Mouse (Mus musculus): ENCODE measurements around the gene Gabarapl1. TPM values are rescaled to one million over a fixed set of nuclear protein-coding genes. Genes with fewer than 3 reads are reported as not detected.

Gene Gabarapl1
- polyA plus RNA-seq, 1 experiment = 107 TPM

DNA sequence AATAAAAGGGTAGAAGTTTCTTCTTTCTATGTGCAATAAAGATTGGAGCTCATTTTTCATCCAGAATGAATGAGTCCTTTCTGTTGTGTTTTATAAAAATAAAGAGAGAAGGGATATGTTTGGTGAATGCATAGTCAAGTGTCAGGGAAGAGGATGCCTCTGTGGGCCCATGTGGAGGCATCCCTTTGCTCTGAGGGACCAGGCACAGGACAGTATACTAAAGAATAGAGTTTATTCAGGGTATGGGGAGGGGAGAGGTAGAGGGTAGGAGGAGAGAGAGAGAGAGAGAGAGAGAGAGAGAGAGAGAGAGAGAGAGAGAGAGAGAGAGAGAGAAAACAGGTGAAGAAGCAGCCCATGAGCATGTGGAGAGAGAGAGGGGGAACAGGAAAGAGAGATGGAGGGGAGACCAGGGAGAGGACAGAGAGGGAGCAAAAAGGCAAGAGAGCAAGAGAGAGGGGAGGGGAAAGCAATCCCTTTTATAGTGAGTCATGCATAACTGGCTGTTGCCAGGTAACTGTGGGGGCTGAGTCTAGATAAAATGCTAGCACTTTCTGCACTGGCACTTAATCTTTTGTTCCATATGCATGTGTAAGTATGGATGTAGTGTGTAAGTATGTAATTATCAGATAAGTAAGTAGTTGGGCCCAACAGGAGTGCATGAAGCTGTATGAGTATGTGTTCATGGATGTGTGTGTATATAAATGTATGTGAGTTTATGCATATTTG lies 24.5 kb downstream of the Gabarapl1 start:
- no peak for DNase-seq
- H3K4me1 ChIP-seq (ENCODE audit: control insufficient read depth, insufficient read depth, low read length) = no peaks in the 10 kb centered on the region
- no peak overlapping the region for H3K4me3 ChIP-seq (replicated peaks; ENCODE audit: extremely low read depth, low read depth, low read length)
- TF ChIP-seq POLR2A (IDR thresholded peaks at IDR 0.05; ENCODE audit: borderline replicate concordance, extremely low read depth, low read depth, low read length) (no peak), CTCF (IDR thresholded peaks at IDR 0.05; ENCODE audit: insufficient read depth, low read length) (no peak)

DNA sequence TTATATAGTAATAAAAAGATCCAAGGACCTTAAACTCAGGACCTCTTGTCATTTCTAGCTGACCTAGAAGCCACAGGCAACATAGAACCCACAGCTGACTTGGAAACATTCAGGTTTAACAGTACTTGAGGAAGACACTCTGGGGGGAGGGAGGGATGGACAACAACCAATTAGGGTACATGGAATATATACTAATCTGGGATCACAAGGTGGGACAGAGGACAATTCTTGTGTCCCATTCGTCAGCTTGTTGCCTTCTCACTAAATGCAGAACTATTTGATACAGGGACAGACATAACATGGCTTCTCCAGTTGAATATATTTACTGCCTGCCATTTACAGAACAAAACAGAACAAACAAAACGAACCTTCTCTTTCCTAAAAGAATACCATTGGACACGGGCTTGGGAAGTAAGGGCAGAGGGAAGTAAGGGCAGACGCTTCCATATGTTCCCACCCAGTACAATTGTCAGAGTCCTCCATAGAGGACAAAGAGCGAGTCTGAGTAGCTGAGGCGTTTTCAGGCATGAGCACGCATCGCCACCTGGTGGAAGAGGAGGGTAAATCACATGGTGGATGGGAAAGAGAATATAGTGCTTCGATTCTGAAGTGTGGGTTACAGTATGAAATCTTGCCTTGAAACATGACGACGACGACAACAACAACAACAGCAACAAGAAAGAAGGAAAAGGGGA lies 26.1 kb downstream of the Gabarapl1 start:
- TF ChIP-seq POLR2A (IDR thresholded peaks at IDR 0.05; ENCODE audit: borderline replicate concordance, extremely low read depth, low read depth, low read length) = no peak
- peak; percentile 97 for TF ChIP-seq CTCF (IDR thresholded peaks at IDR 0.05; ENCODE audit: insufficient read depth, low read length)
- WGBS = 10% methylated on average over 12 of the region's 12 CpGs
- Histone ChIP-seq H3K4me1 (ENCODE audit: control insufficient read depth, insufficient read depth, low read length) (no peaks in the 10 kb centered on the region), H3K4me3 (replicated peaks; ENCODE audit: extremely low read depth, low read depth, low read length) (no peak overlapping the region)
- peak; percentile 67 for DNase-seq

DNA sequence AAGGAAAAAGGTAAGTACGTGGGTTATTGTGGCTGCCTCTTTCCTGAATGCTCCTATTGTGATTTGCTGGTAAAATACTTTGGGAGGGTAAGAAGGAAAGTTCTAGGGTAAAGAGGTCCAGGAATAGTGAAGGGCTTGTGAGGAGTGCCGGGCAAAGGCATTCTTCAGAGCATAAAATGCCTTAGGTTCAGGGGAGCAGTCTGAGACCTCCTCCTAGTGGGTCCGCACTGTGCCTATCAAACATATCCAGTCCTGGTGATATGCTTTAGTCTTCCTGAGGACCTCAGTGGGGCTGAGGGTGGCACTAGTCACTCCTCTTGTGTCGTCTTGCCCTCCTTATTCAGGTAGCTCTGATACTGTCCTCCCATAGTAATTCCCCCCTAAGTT lies 26.7 kb downstream of the Gabarapl1 start:
- DNase-seq = no peak
- no peak overlapping the region for H3K4me3 ChIP-seq (replicated peaks; ENCODE audit: extremely low read depth, low read depth, low read length)
- 52% methylated on average over 4 of the region's 4 CpGs for WGBS
- TF ChIP-seq POLR2A (IDR thresholded peaks at IDR 0.05; ENCODE audit: borderline replicate concordance, extremely low read depth, low read depth, low read length) (no peak), CTCF (IDR thresholded peaks at IDR 0.05; ENCODE audit: insufficient read depth, low read length) (no peak)
- H3K4me1 ChIP-seq (ENCODE audit: control insufficient read depth, insufficient read depth, low read length) = no peaks in the 10 kb centered on the region

DNA sequence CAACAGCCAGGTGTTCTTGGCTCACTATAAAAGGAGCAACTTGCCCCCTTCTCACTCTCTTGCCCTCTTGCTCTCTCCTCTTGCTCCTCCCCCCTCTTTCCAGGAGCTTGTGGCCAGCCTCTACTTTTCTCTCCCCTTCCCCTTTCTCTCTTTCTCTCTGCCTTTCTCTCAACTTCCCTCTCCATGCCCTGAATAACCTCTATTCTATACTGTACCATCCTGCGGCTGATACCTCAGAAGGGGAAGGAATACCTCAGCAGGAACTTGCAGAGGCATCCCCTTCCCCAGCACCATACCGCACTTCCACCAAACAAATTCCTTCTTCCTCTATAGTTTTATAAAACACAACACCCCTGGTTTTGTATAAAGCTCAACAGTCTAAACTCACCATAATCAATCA lies 32.3 kb downstream of the Gabarapl1 start:
- 69% methylated on average over 2 of the region's 2 CpGs for WGBS
- Histone ChIP-seq H3K4me1 (ENCODE audit: control insufficient read depth, insufficient read depth, low read length) (no peaks in the 10 kb centered on the region), H3K4me3 (replicated peaks; ENCODE audit: extremely low read depth, low read depth, low read length) (no peak overlapping the region)
- DNase-seq = no peak
- TF ChIP-seq CTCF (IDR thresholded peaks at IDR 0.05; ENCODE audit: insufficient read depth, low read length) (no peak), POLR2A (IDR thresholded peaks at IDR 0.05; ENCODE audit: borderline replicate concordance, extremely low read depth, low read depth, low read length) (no peak)

DNA sequence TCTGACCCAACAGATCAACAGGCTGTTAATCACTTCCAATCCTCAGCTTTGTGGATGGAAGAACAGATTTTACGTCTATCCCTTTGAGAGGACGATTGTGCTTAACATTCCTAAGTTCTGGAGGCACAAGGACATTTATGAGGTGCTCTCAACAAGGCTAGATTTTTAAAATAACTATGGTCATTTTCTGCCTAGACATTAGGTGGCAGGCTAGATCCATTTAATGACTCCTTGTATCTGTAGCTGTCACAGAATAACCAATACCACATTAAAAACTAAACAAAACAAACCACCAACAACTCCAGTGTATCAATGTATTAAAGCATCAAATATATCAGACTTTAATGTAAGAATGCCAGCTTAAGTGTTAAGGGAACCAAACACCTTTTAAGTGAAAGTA lies 42.4 kb downstream of the Gabarapl1 start:
- no peak for DNase-seq
- Histone ChIP-seq H3K4me1 (ENCODE audit: control insufficient read depth, insufficient read depth, low read length) (no peaks in the 10 kb centered on the region), H3K4me3 (replicated peaks; ENCODE audit: extremely low read depth, low read depth, low read length) (no peak overlapping the region)
- TF ChIP-seq CTCF (IDR thresholded peaks at IDR 0.05; ENCODE audit: insufficient read depth, low read length) = no peak
- WGBS = 7% methylated on average over 2 of the region's 2 CpGs

DNA sequence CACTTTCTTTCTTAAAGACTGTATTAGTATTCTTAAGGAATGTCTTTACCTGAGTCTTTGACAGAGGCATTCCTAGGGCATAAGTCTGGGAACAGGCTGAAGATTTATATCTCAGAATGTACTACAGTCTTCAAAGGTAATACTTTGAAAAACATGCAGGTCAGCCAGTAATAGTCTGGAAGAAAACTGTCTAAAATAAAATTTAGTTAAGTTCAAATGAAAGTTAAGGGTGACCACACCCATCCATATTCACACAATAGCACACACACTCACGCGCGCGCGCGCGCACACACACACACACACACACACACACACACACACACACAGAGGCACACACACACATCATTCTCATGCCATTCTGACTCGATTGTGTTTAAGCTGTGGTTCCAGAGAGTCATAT lies 44.6 kb downstream of the Gabarapl1 start, which contains the start of gene Klre1:
Gene Klre1 (plus strand): TSS at position 301 of the 400 bp plus-strand sequence.
- Histone ChIP-seq H3K4me3 (replicated peaks; ENCODE audit: extremely low read depth, low read depth, low read length) (no peak within 1 kb of the TSS), H3K4me1 (ENCODE audit: control insufficient read depth, insufficient read depth, low read length) (no peaks in the 10 kb centered on the region)
- TF ChIP-seq POLR2A (IDR thresholded peaks at IDR 0.05; ENCODE audit: borderline replicate concordance, extremely low read depth, low read depth, low read length) = no peak
- TF ChIP-seq CTCF (IDR thresholded peaks at IDR 0.05; ENCODE audit: insufficient read depth, low read length) = no peak
- DNase-seq = no peak
- 90% methylated on average over 8 of the region's 8 CpGs for WGBS

DNA sequence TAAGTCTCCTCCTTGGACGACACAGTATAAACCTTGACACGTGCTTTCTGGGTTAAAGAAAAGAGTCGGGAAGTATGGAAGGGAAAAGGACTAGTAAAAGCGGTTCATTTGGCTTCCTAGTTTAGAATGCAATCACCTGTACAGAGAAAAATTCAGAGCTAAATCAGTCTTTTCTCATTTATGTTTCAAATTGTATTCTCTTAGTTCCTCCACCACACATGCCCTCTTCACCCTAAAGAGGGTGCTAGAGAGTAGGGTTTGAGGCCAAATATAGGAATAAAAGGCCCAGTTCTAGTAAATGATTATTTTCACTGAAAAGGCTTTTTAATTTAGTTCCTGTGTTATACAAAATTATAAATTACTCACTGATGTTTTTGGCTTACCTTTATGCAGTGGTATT lies 48.3 kb downstream of the Gabarapl1 start:
- TF ChIP-seq CTCF (IDR thresholded peaks at IDR 0.05; ENCODE audit: insufficient read depth, low read length) (no peak), POLR2A (IDR thresholded peaks at IDR 0.05; ENCODE audit: borderline replicate concordance, extremely low read depth, low read depth, low read length) (no peak)
- no peak for DNase-seq
- whole genome bisulfite sequencing = 63% methylated on average over 4 of the region's 4 CpGs
- H3K4me3 ChIP-seq (replicated peaks; ENCODE audit: extremely low read depth, low read depth, low read length) = no peak overlapping the region
- no peaks in the 10 kb centered on the region for H3K4me1 ChIP-seq (ENCODE audit: control insufficient read depth, insufficient read depth, low read length)

DNA sequence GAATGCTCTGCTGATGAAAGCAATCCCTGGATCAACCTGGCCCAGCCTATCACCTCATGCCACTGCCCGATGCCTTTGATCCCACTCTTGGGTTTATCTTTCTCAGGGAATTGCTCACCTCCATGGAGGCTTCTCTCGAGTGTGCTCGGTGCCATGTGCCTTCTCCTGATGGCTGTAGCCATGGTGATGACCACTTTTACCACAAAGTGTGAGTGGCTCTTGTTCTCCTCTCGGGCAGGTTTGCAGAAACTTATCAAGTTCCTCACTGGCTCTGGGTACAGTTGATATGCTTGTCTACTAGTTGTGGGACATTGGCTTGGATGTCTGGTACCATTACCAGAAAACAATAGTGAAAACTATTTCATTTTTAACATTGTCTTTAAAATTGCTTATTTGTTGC lies 48.9 kb downstream of the Gabarapl1 start:
- no peak for DNase-seq
- Histone ChIP-seq H3K4me3 (replicated peaks; ENCODE audit: extremely low read depth, low read depth, low read length) (no peak overlapping the region), H3K4me1 (ENCODE audit: control insufficient read depth, insufficient read depth, low read length) (no peaks in the 10 kb centered on the region)
- 54% methylated on average over 4 of the region's 4 CpGs for WGBS
- no peak for TF ChIP-seq POLR2A (IDR thresholded peaks at IDR 0.05; ENCODE audit: borderline replicate concordance, extremely low read depth, low read depth, low read length)
- no peak for TF ChIP-seq CTCF (IDR thresholded peaks at IDR 0.05; ENCODE audit: insufficient read depth, low read length)

DNA sequence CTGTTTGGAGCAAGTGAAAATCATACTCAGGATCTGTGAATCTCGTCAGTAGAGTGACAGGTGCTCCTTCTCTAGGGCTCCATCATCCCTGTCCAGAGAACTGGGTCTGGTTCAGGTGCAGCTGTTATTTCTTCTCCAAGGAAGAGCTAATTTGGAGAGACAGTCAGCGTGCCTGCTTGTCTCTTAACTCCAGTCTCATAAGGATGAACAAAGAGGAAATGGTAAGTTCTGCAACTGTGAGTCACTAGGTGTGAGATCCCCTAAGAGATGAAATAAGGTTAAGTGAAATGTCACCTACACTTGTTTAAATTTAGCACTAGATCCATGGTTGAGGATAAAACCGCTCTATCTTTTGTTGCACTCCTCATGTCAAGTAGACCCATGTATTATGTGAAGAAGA lies 50.1 kb downstream of the Gabarapl1 start:
- DNase-seq = no peak
- WGBS = 61% methylated on average over 3 of the region's 3 CpGs
- no peak for TF ChIP-seq CTCF (IDR thresholded peaks at IDR 0.05; ENCODE audit: insufficient read depth, low read length)
- no peak for TF ChIP-seq POLR2A (IDR thresholded peaks at IDR 0.05; ENCODE audit: borderline replicate concordance, extremely low read depth, low read depth, low read length)
- no peak overlapping the region for H3K4me3 ChIP-seq (replicated peaks; ENCODE audit: extremely low read depth, low read depth, low read length)
- no peaks in the 10 kb centered on the region for H3K4me1 ChIP-seq (ENCODE audit: control insufficient read depth, insufficient read depth, low read length)

DNA sequence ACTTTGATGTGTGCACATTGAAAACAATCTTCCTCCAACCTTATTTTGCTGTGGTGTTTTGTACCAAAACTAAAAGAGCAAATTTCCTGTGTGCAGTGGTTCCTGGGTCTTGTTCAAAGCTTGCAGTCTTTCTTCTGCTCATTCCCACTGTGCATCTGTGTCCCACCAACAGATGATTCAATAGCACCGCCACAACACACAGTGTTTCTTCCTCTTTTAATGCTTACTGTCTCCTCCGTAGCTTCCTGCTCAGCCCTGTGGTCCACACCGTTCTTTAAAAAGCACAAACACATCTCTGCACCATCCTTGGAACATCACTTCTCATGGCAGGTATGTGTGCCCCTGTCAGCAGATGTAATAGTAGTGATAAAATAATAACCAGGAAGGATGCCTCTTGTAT lies 58.5 kb downstream of the Gabarapl1 start, which contains the start of gene Klrd1:
Gene Klrd1 (plus strand): TSS at position 275 of the 400 bp plus-strand sequence.
- WGBS = 59% methylated on average over 3 of the region's 3 CpGs
- DNase-seq = no peak
- TF ChIP-seq POLR2A (IDR thresholded peaks at IDR 0.05; ENCODE audit: borderline replicate concordance, extremely low read depth, low read depth, low read length) (no peak), CTCF (IDR thresholded peaks at IDR 0.05; ENCODE audit: insufficient read depth, low read length) (no peak)
- Histone ChIP-seq H3K4me3 (replicated peaks; ENCODE audit: extremely low read depth, low read depth, low read length) (no peak within 1 kb of the TSS), H3K4me1 (ENCODE audit: control insufficient read depth, insufficient read depth, low read length) (no peaks in the 10 kb centered on the region)

Other genes starting within 250 kb of the Gabarapl1 start
- not detected in 2 replicates for gene 4922502D21Rik, start 201.4 kb upstream of the Gabarapl1 start, polyA plus RNA-seq (2012; rRNA removed)
- gene Clec12a, start 190.5 kb upstream of the Gabarapl1 start, polyA plus RNA-seq (2012; rRNA removed) = 1.9 and 4.6 TPM in 2 replicates
- gene Clec12b, start 147.3 kb upstream of the Gabarapl1 start, polyA plus RNA-seq (2012; rRNA removed) = 1.2 and 1.5 TPM in 2 replicates
- 1.9 and 2.7 TPM in 2 replicates for gene Clec1b, start 135.9 kb upstream of the Gabarapl1 start, polyA plus RNA-seq (2012; rRNA removed)
- gene Clec9a, start 124.3 kb upstream of the Gabarapl1 start, polyA plus RNA-seq (2012; rRNA removed) = 2.2 and 2.7 TPM in 2 replicates
- gene Clec1a, start 81.2 kb upstream of the Gabarapl1 start, polyA plus RNA-seq (2012; rRNA removed) = 30.1 and 38.1 TPM in 2 replicates
- 2.5 and 3.3 TPM in 2 replicates for gene Olr1, start 26.0 kb upstream of the Gabarapl1 start, polyA plus RNA-seq (2012; rRNA removed)
- 0.17 and 0.26 TPM in 2 replicates for gene Tmem52b, start 20.6 kb upstream of the Gabarapl1 start, polyA plus RNA-seq (2012; rRNA removed)
- 0.63 and 0.67 TPM in 2 replicates for gene Klre1, start 44.7 kb downstream of the Gabarapl1 start, polyA plus RNA-seq (2012; rRNA removed)
- gene Klrd1, start 58.6 kb downstream of the Gabarapl1 start, polyA plus RNA-seq (2012; rRNA removed) = 1.2 and 1.4 TPM in 2 replicates
- gene Klrk1, start 90.7 kb downstream of the Gabarapl1 start, polyA plus RNA-seq (2012; rRNA removed) = 0.49 and 0.68 TPM in 2 replicates
- gene Klrc3, start 110.2 kb downstream of the Gabarapl1 start, polyA plus RNA-seq (2012; rRNA removed) = 0.66 TPM in 1 of 2 replicates, not detected in the other
- 0.52 and 0.76 TPM in 2 replicates for gene Klrc2, start 127.5 kb downstream of the Gabarapl1 start, polyA plus RNA-seq (2012; rRNA removed)
- gene Klrc1, start 145.8 kb downstream of the Gabarapl1 start, polyA plus RNA-seq (2012; rRNA removed) = 0.68 and 0.75 TPM in 2 replicates
- gene Klri1, start 184.0 kb downstream of the Gabarapl1 start, polyA plus RNA-seq (2012; rRNA removed) = not detected in 2 replicates
- gene Klri2, start 207.3 kb downstream of the Gabarapl1 start, polyA plus RNA-seq (2012; rRNA removed) = 0.20 and 0.28 TPM in 2 replicates

All from lung, adult 2 months (tissue).